Mouse (Mus musculus): ENCODE measurements at regions not wholly inside any gene's neighbourhood (a gene's known extent, or its start where the extent isn't known, plus 50 kb on each side); places are given as distances from the start of the nearest gene placed in this dataset.

DNA sequence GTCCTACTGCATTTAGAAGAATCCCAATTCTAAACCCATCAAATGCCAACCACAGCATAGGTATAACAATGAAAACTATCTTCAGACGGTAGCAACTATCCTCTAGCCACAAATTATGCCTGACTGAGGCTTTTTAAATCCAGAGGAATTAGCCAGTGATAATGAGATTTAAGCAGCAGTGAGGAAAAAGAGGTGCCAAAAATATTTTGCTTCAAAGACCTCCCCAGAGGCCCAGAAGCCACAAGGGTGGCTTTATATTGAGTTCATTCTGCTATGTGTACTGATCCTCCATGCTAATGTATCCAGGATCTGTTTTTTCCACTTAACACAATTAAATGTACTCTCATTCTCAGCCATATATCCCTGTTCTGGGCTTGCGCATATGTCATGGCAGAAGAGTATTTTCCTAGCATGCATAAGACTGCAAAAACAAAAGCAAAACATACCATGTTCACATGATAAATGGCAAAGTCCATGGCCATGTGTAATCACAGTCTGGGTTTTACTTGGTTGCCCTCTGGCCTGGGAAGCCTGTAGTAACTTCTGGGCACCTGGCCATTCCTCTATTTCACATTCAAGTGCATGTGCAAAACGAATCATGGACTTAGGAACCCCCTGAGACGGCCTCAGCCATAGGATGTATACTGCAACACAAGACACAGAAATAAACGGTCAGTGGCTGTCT, 113.6 kb upstream of the Tsc22d2 start:
- no peak for DNase-seq (ENCODE audit: inconsistent age in 2 of 2, low spot score in 1 of 2)

GRCm38 (mm10) chr3:58302322-58302721, 112.2 kb upstream of the Tsc22d2 start:
- no peak for DNase-seq (ENCODE audit: inconsistent age in 2 of 2, low spot score in 1 of 2)

DNA sequence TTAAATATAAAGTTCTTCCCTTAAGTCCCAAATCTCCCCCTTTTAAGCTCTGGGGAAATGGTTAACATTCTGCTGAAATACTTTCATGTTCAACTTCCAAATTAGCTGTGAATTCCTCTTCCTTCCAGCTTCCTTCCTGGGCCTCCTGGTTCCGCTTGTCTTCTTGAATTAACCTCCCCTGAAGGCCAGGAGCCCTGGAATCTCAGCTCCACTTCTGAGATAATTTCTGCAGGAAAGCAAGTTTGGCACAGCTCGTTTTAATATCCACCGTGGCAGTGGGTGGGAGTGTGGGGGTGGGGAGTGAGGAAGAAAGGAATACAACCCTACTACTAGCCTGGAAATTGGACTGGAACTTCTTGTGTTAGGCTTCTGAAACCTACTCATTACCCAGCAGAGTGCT, 110.8 kb upstream of the Tsc22d2 start:
- no peak for DNase-seq (ENCODE audit: inconsistent age in 2 of 2, low spot score in 1 of 2)

DNA sequence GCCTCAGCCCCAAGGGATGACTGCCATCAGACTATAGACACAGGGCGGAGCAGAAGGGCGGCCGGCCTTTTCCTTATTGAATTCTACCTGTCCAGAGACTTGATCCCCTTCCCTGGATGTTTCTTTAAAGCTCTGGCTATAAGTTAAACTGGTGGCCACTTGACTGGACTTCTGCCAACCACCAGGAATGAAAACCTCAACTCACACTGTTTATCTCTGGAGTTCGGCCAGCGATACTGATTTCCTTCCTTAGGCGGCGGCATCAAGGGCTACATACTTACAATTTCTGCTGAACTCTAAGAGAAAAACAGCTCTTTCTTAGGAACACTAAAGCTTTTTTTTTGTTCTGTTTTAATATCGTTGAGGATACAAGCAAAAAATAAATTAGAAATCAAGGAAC, 104.9 kb upstream of the Tsc22d2 start:
- no peak for DNase-seq (ENCODE audit: inconsistent age in 2 of 2, low spot score in 1 of 2)

DNA sequence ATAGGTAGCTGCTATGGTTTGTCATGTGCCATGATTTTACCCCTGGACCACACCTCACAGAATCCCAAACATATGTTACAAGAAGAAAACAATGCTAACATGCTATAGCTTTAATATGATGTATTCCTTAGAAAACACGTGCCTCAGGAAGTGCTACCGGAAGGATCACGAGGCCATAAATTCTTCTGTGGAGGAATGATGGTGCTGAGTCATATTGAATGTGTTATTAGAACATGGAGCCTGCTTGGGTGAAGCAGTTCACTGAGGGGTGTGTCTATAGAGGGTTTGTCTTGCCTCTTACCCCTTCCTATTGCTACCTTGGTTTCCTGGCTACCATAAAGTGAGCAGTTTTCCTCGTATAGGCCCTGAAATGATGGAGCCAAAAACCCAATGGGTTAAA, 104.1 kb upstream of the Tsc22d2 start:
- no peak for DNase-seq (ENCODE audit: inconsistent age in 2 of 2, low spot score in 1 of 2)

DNA sequence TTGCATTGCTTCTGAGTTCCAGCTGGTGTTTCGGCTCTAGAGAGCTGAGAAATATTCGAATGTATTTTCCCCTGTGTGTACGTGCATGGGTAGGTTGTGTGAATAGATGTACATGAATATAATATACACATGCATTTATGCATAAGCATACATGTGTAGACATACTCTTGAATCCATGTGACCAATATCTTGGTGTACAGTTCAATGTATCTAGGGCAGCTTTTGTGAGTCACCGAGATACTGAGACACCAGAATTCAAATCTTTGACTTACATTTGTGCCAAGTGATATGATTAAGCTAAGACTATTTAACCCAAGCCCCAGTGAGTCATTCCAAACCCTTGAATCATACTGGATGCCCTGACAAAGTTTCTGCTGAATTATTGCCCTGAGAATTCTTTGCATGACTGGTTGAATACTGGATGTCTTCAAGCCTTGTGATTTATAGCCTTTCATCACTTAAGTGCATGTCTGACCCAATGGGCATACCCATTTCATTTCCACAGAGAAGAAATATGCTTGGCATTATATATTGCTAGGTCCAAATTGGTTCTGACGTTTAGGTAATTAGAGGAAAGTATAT, 103.3 kb upstream of the Tsc22d2 start:
- DNase-seq (ENCODE audit: inconsistent age in 2 of 2, low spot score in 1 of 2), result peak; percentile 37 to 83

GRCm38 (mm10) chr3:58312623-58313022, 101.9 kb upstream of the Tsc22d2 start:
- no peak for DNase-seq (ENCODE audit: inconsistent age in 2 of 2, low spot score in 1 of 2)

GRCm38 (mm10) chr3:58315236-58315635, 99.3 kb upstream of the Tsc22d2 start:
- DNase-seq (ENCODE audit: inconsistent age in 2 of 2, low spot score in 1 of 2), result no peak

DNA sequence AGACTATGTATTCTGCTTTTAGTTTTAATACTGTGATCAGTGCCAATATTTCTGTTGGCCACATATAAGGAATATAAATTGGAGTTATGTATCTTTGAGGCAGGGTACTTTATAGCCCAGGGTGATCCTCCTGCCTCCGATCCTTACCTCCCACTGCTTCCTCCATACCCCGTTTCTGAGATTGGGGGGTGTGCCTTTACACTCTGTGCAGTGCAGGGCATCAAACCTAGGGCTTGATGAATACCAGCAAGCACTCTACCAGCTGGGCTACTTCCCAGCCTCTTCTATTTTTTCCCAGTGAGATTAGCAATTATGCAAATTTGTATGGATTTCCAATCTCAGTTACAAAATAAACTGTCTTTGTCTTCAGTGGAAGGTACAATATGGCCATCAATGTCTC, 97.3 kb upstream of the Tsc22d2 start:
- DNase-seq (ENCODE audit: inconsistent age in 2 of 2, low spot score in 1 of 2), result no peak

- no peak for DNase-seq (ENCODE audit: inconsistent age in 2 of 2, low spot score in 1 of 2)
Measured at GRCm38 (mm10) chr3:58318756-58319155, 95.8 kb upstream of the Tsc22d2 start.

GRCm38 (mm10) chr3:58319463-58319862, 95.1 kb upstream of the Tsc22d2 start:
- DNase-seq (ENCODE audit: inconsistent age in 2 of 2, low spot score in 1 of 2), result no peak

- no peak for DNase-seq (ENCODE audit: inconsistent age in 2 of 2, low spot score in 1 of 2)
Measured at GRCm38 (mm10) chr3:58320812-58321211, 93.7 kb upstream of the Tsc22d2 start.

DNA sequence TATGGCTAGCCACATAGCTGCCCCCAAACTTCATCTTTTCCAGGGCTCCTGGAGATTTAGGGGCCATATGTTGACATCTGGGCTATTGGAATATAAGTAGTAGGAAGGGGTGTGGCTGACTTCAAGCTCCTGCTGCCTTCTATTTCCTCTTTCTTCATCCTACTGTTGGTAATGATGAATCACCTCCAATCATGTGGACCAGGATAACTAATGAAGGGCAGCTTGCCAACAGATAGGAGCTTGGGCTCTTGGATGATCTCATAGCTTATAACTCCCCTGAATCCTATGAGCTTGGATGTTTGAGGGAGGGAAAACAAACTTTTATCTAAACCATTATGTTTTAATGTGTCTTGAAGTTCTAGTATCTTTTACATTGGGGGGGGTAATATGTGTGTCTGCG, 92.2 kb upstream of the Tsc22d2 start:
- DNase-seq (ENCODE audit: inconsistent age in 2 of 2, low spot score in 1 of 2), result no peak

DNA sequence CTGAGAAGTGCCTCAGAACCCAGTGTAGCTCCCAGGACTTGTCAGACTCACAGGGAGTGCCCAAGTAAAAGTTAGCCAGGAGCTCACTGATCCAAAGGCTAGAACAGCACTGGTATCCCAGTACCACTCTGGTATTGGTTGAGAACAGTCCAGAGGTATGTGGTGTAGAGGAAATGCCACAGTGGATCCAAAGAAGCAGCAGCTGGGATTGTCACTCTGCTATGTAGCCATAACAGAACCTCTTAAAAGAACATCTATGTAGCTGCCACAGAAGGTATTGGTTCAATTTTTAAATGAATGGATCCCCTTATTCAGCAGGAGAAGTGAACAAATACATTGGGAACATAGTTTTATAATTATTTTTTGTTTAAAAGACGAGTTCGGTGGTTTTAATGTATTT, 86.8 kb upstream of the Tsc22d2 start:
- no peak for DNase-seq (ENCODE audit: inconsistent age in 2 of 2, low spot score in 1 of 2)

DNA sequence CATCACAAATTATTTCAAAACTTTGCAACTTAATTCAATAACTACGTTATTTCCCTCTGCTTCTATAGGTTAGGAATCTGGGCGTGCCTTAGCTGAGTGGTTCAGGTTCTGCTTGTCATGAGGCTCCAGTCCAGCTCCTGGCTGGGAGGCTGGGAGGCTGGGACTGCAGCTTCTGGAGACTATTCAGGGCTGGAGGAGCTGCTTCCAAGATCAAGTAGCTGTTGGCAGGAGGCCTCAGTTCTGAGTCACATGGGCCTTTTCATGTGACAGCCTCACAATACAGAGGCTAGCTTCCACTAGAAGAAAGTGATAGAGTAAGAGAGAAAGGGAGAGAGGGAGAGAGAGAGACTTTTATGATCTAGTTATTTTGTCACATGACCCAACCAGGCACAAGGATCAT, 84.3 kb upstream of the Tsc22d2 start:
- DNase-seq (ENCODE audit: inconsistent age in 2 of 2, low spot score in 1 of 2), result peak; percentile 34 to 80

DNA sequence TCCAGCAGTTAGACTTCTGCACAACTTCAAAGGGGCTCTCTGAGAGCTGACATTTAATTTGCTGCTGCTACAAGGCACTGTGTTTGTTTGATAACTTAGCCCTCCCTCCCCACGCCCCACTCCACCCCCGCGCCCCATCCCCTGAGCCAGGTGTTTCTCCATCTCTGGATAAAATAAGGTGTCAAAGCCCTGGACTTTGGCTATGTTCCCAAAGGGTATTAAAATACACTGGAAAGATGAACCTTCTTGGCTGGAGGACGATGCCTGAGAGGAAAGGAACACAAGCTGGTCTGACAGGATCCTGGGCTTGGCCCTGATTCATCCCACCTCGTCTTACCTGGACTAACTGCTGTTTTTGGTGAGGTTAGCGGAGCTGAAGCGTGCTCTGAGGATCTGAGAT, 80.5 kb upstream of the Tsc22d2 start:
- DNase-seq (ENCODE audit: inconsistent age in 2 of 2, low spot score in 1 of 2), result peak in 1 of 2 experiments; percentile 45

DNA sequence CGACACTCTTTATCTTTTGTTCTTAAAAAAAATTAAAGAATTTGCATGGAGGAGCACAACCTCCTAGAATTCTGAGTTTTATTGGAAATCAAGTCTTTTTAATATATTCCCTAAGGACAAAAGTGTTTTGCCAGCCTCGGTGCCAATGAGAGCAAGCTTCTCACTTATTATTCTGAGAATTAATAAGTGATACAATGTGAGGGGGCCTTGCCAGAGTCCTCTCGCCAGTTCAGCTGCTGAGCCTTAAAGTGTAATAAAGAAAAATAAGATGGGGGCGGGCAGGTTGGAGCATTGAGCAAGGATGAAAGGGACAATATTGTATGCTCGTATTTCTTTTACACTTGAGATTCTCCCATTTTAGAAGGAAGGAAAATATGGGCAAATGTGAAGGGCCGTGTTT, 79.2 kb upstream of the Tsc22d2 start:
- DNase-seq (ENCODE audit: inconsistent age in 2 of 2, low spot score in 1 of 2), result no peak

GRCm38 (mm10) chr3:58336135-58336534, 78.4 kb upstream of the Tsc22d2 start:
- no peak for DNase-seq (ENCODE audit: inconsistent age in 2 of 2, low spot score in 1 of 2)

GRCm38 (mm10) chr3:58336590-58336989, 77.9 kb upstream of the Tsc22d2 start:
- DNase-seq (ENCODE audit: inconsistent age in 2 of 2, low spot score in 1 of 2), result no peak

- DNase-seq (ENCODE audit: inconsistent age in 2 of 2, low spot score in 1 of 2), result peak; percentile 66 to 86
Measured at GRCm38 (mm10) chr3:58338976-58339375, 75.5 kb upstream of the Tsc22d2 start.

DNA sequence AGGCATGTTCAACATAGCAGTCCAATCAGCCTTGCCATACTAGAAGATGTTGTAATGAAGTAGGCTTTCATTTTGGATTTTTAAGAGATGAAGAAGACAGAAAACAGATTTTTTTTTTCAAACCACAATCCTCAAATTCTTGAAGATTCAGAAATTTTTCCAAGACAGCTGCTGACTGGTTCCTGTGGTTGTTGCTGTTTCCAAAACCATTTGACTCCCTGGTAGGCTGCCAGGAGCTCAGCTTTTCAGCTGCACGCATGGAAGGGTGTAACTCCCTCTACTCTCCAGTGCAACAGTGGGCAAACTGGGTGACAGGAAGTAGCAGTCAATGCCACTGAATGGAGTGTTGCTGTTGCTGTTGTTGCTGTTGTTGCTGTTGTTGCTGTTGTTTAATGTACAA, 72.4 kb upstream of the Tsc22d2 start:
- DNase-seq (ENCODE audit: inconsistent age in 2 of 2, low spot score in 1 of 2), result no peak

GRCm38 (mm10) chr3:58362563-58362962, 52.0 kb upstream of the Tsc22d2 start:
- DNase-seq (ENCODE audit: inconsistent age in 2 of 2, low spot score in 1 of 2), result peak in 1 of 2 experiments; percentile 18

DNA sequence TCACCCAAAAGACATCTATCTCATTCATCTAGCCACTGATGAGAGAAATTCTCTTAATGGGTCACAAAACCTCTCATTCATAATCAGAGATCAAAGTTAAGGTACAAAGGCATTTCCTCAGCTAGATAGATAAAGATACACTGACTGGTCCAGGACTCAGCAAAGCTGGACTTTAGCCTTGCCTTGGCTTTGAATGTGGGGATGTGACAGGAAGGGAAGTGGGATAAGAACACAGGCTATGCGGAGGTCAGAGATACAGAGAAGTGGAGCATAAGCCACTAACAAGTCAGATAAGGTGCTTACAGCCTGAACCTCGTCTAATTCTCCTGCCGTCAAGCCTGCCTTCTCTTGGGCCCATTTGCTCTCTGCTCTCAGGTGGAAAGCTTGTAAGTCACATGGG, 50.0 kb upstream of the Tsc22d2 start:
- DNase-seq (ENCODE audit: inconsistent age in 2 of 2, low spot score in 1 of 2), result no peak
